Mouse (Mus musculus) cerebellum, adult 2 months (tissue): ENCODE data around the gene Impg1.

Experiments
- CTCF ChIP-seq: fragments of 200-500 bp; IDR thresholded peaks from 2 replicates; pipeline ENCODE4 v1.5.1; 2011; ENCODE audit warnings: low read depth, mild to moderate bottlenecking, control low read depth, low read length, moderate library complexity, borderline replicate concordance; ENCODE audit not compliant: insufficient read depth
- POLR2A ChIP-seq: fragments of 200-500 bp; IDR thresholded peaks from 2 replicates; pipeline ENCODE4 v1.6.1; 2011; ENCODE audit warnings: low read length, control low read depth, borderline replicate concordance; ENCODE audit not compliant: insufficient read depth

- no peak for TF ChIP-seq CTCF
- TF ChIP-seq POLR2A = no peak
Observed at GRCm38 (mm10) chr9:80360063-80360462, 105.2 kb downstream of the Impg1 start.
